Mouse (Mus musculus) stomach, embryonic 15.5 days (tissue): ENCODE results near the gene Tfrc. TPM values are rescaled to one million over a fixed set of nuclear protein-coding genes. Genes with fewer than 3 reads are reported as not detected.

Source experiments
- ATAC-seq: fragments of 200-750 bp; cut with Nextera tagmentation; 2 replicates; pipeline ENCODE4 v1.8.0; 2017; ENCODE audit warnings: low read depth, moderate number of reproducible peaks, moderate TSS enrichment; ENCODE audit not compliant: insufficient read depth, low FRiP score
- H3K27ac ChIP-seq: fragments of 300-500 bp; sonication (generic); 2 replicates; pipeline ENCODE4 v1.5.1; 2015; ENCODE audit warnings: mild to moderate bottlenecking, inconsistent platforms
- H3K27me3 ChIP-seq: fragments of 300-500 bp; sonication (generic); replicated peaks from 2 replicates; pipeline ENCODE4 v1.6.1; 2015; ENCODE audit warnings: inconsistent platforms
- H3K36me3 ChIP-seq: fragments of 300-500 bp; sonication (generic); 2 replicates; pipeline ENCODE4 v1.6.1; 2015; ENCODE audit warnings: inconsistent platforms
- H3K4me1 ChIP-seq: fragments of 300-500 bp; sonication (generic); 2 replicates; pipeline ENCODE4 v1.6.1; 2015; ENCODE audit warnings: inconsistent platforms
- H3K4me2 ChIP-seq: fragments of 300-500 bp; sonication (generic); 2 replicates; pipeline ENCODE4 v1.6.1; 2015; ENCODE audit warnings: mild to moderate bottlenecking, inconsistent platforms
- H3K4me3 ChIP-seq: fragments of 300-500 bp; sonication (generic); replicated peaks from 2 replicates; pipeline ENCODE4 v1.5.1; 2015; ENCODE audit warnings: inconsistent platforms
- H3K9ac ChIP-seq: fragments of 300-500 bp; sonication (generic); 2 replicates; pipeline ENCODE4 v1.6.1; 2015; ENCODE audit warnings: inconsistent platforms
- H3K9me3 ChIP-seq: fragments of 300-500 bp; sonication (generic); 2 replicates; pipeline ENCODE4 v1.6.1; 2016; ENCODE audit warnings: inconsistent platforms
- WGBS: fragments of 180-500 bp; shearing (Covaris S2); methylation state at CpG from one replicate; pipeline ENCODE4 v1.1.7; 2015; 5-methylcytosine and 5-hydroxymethylcytosine counted together
- polyA plus RNA-seq: library from polyadenylated mRNA; unstranded; fragments of >200 nt; fragmentation: Nextera tagmentation; extraction: Ambion mirVana; gene quantifications from 2 replicates; pipeline ENCODE4 v1.2.1, GENCODE M21; 2015

Tfrc gene
- polyA plus RNA-seq, 1 experiment from 2014 or later: 68.8 TPM

- no peak overlapping the region for H3K9ac ChIP-seq
- no peak overlapping the region for H3K4me2 ChIP-seq
- 88% methylated on average over 4 of the region's 4 CpGs for WGBS
- H3K27ac ChIP-seq: no peak overlapping the region
- H3K9me3 ChIP-seq: no peaks in the 10 kb centered on the region
- no peaks in the 10 kb centered on the region for H3K36me3 ChIP-seq
- no peaks in the 10 kb centered on the region for H3K27me3 ChIP-seq
- peaks cover 24% of the 10 kb centered on the region for H3K4me1 ChIP-seq
- ATAC-seq: no peak
- H3K4me3 ChIP-seq: no peak overlapping the region
Measured at GRCm38 (mm10) chr16:32655534-32655933, 46.8 kb downstream of the Tfrc start.

- WGBS: 65% methylated on average over 8 of the region's 8 CpGs
- Histone ChIP-seq H3K27me3 (no peaks in the 10 kb centered on the region), H3K27ac (no peak overlapping the region), H3K36me3 (no peaks in the 10 kb centered on the region), H3K4me3 (no peak overlapping the region), H3K9ac (no peak overlapping the region), H3K4me2 (no peak overlapping the region), H3K4me1 (peaks cover 32% of the 10 kb centered on the region), H3K9me3 (no peaks in the 10 kb centered on the region)
- ATAC-seq: no peak
Measured at GRCm38 (mm10) chr16:32656321-32656720, 47.6 kb downstream of the Tfrc start.

GRCm38 (mm10) chr16:32656794-32657193 lies 48.1 kb downstream of the Tfrc start:
- peaks cover 36% of the 10 kb centered on the region for H3K4me1 ChIP-seq
- no peak overlapping the region for H3K27ac ChIP-seq
- no peaks in the 10 kb centered on the region for H3K36me3 ChIP-seq
- no peaks in the 10 kb centered on the region for H3K9me3 ChIP-seq
- H3K9ac ChIP-seq: no peak overlapping the region
- no peak overlapping the region for H3K4me3 ChIP-seq
- H3K4me2 ChIP-seq: no peak overlapping the region
- H3K27me3 ChIP-seq: no peaks in the 10 kb centered on the region
- WGBS: 55% methylated on average over 8 of the region's 8 CpGs
- no peak for ATAC-seq

- Histone ChIP-seq H3K27me3 (no peaks in the 10 kb centered on the region), H3K4me3 (no peak overlapping the region), H3K9ac (no peak overlapping the region), H3K4me1 (peaks cover 43% of the 10 kb centered on the region), H3K9me3 (no peaks in the 10 kb centered on the region), H3K27ac (no peak overlapping the region), H3K4me2 (no peak overlapping the region), H3K36me3 (no peaks in the 10 kb centered on the region)
- WGBS: 89% methylated on average over 16 of the region's 16 CpGs
- no peak for ATAC-seq
Measured at GRCm38 (mm10) chr16:32657498-32658250, 49.0 kb downstream of the Tfrc start.

GRCm38 (mm10) chr16:32658743-32659171 lies 50.0 kb downstream of the Tfrc start:
- Histone ChIP-seq H3K4me1 (peaks cover 50% of the 10 kb centered on the region), H3K9ac (no peak overlapping the region), H3K27ac (peak overlapping the region; percentile 68), H3K4me3 (peak overlapping the region; percentile 21), H3K9me3 (no peaks in the 10 kb centered on the region), H3K4me2 (peak overlapping the region; percentile 56), H3K36me3 (no peaks in the 10 kb centered on the region), H3K27me3 (no peaks in the 10 kb centered on the region)
- no peak for ATAC-seq
- 3% methylated on average over 14 of the region's 21 CpGs for WGBS

GRCm38 (mm10) chr16:32659385-32659784 lies 50.7 kb downstream of the Tfrc start:
- ATAC-seq: no peak
- no peaks in the 10 kb centered on the region for H3K9me3 ChIP-seq
- peak overlapping the region; percentile 92 for H3K27ac ChIP-seq
- 15% methylated on average over 8 of the region's 8 CpGs for WGBS
- no peak overlapping the region for H3K9ac ChIP-seq
- H3K4me1 ChIP-seq: peaks cover 50% of the 10 kb centered on the region
- H3K4me3 ChIP-seq: peak overlapping the region; percentile 21
- H3K36me3 ChIP-seq: no peaks in the 10 kb centered on the region
- H3K27me3 ChIP-seq: no peaks in the 10 kb centered on the region
- H3K4me2 ChIP-seq: peak overlapping the region; percentile 56

GRCm38 (mm10) chr16:32660095-32660494 lies 51.4 kb downstream of the Tfrc start:
- Histone ChIP-seq H3K36me3 (no peaks in the 10 kb centered on the region), H3K9ac (no peak overlapping the region), H3K4me2 (peak overlapping the region; percentile 50), H3K4me3 (no peak overlapping the region), H3K27me3 (no peaks in the 10 kb centered on the region), H3K27ac (peak overlapping the region; percentile 92), H3K4me1 (peaks cover 50% of the 10 kb centered on the region), H3K9me3 (no peaks in the 10 kb centered on the region)
- no peak for ATAC-seq
- WGBS: 20% methylated on average over 1 of the region's 1 CpGs

- no peaks in the 10 kb centered on the region for H3K9me3 ChIP-seq
- no peaks in the 10 kb centered on the region for H3K36me3 ChIP-seq
- peaks cover 55% of the 10 kb centered on the region for H3K4me1 ChIP-seq
- H3K27ac ChIP-seq: peak overlapping the region; percentile 92
- peak; percentile 43 for ATAC-seq
- H3K4me2 ChIP-seq: peak overlapping the region; percentile 50
- H3K27me3 ChIP-seq: no peaks in the 10 kb centered on the region
- peak overlapping the region; percentile 19; the same call in 1 of the 2 replicates for H3K4me3 ChIP-seq
- H3K9ac ChIP-seq: 0 out of 2 replicates have a peak overlapping the region, but pooled peaks have one; percentile 19
- WGBS: 22% methylated on average over 10 of the region's 10 CpGs
Measured at GRCm38 (mm10) chr16:32660557-32661321, 52.0 kb downstream of the Tfrc start.

GRCm38 (mm10) chr16:32661493-32661921 lies 52.8 kb downstream of the Tfrc start:
- peak overlapping the region; percentile 19; the same call in 1 of the 2 replicates for H3K4me3 ChIP-seq
- no peaks in the 10 kb centered on the region for H3K9me3 ChIP-seq
- H3K9ac ChIP-seq: peak overlapping the region; percentile 19; the same call in 1 of the 2 replicates
- ATAC-seq: peak; percentile 18; the same call in 1 of the 2 replicates
- H3K27me3 ChIP-seq: no peaks in the 10 kb centered on the region
- H3K36me3 ChIP-seq: no peaks in the 10 kb centered on the region
- H3K4me1 ChIP-seq: peaks cover 62% of the 10 kb centered on the region
- peak overlapping the region; percentile 92 for H3K27ac ChIP-seq
- 25% methylated on average over 10 of the region's 10 CpGs for WGBS
- peak overlapping the region; percentile 50 for H3K4me2 ChIP-seq

GRCm38 (mm10) chr16:32662372-32662771 lies 53.7 kb downstream of the Tfrc start:
- peak overlapping the region; percentile 92 for H3K27ac ChIP-seq
- peaks cover 63% of the 10 kb centered on the region for H3K4me1 ChIP-seq
- H3K27me3 ChIP-seq: no peaks in the 10 kb centered on the region
- H3K4me3 ChIP-seq: peak overlapping the region; percentile 19; the same call in 1 of the 2 replicates
- WGBS: 81% methylated on average over 7 of the region's 7 CpGs
- no peaks in the 10 kb centered on the region for H3K9me3 ChIP-seq
- no peak overlapping the region for H3K9ac ChIP-seq
- H3K4me2 ChIP-seq: peak overlapping the region; percentile 50
- no peak for ATAC-seq
- H3K36me3 ChIP-seq: no peaks in the 10 kb centered on the region

GRCm38 (mm10) chr16:32663231-32663858 lies 54.6 kb downstream of the Tfrc start:
- ATAC-seq: no peak
- no peaks in the 10 kb centered on the region for H3K9me3 ChIP-seq
- peaks cover 70% of the 10 kb centered on the region for H3K4me1 ChIP-seq
- WGBS: 76% methylated on average over 9 of the region's 9 CpGs
- no peak overlapping the region for H3K4me3 ChIP-seq
- H3K9ac ChIP-seq: no peak overlapping the region
- no peaks in the 10 kb centered on the region for H3K27me3 ChIP-seq
- no peak overlapping the region for H3K4me2 ChIP-seq
- H3K27ac ChIP-seq: no peak overlapping the region; the same call in 1 of the 2 replicates
- H3K36me3 ChIP-seq: 0 out of 2 replicates have a peak, but pooled peaks cover 2% of the 10 kb centered on the region
